Mouse (Mus musculus) Patski (cell line): ENCODE results near the gene Dcp1a. TPM values are rescaled to one million over a fixed set of nuclear protein-coding genes. Genes with fewer than 3 reads are reported as not detected.
"Not testable (repeated sequence)": the region's sequence is repeated elsewhere in the genome, so short reads cannot be mapped to it uniquely, and the experiment has no call there.

Experiments
- ATAC-seq: fragments of 100-300 bp; one replicate; pipeline ENCODE4 v1.8.0; 2021
- CTCF ChIA-PET: fragments of 350-600 bp; sonication (Branson Sonifier 250); formaldehyde crosslinking; loops from one replicate; lab custom pipeline; 2022; ENCODE audit warnings: inconsistent platforms; lab: Charles Lee
- POLR2A ChIA-PET: fragments of 350-600 bp; sonication (Branson Sonifier 250); formaldehyde crosslinking; loops from one replicate; lab custom pipeline; 2022; ENCODE audit warnings: antibody characterized with exemption, inconsistent platforms; lab: Charles Lee
- DNase-seq: peaks from one replicate; pipeline ENCODE4 v3.0.0-alpha.2; 2011; ENCODE audit warnings: low read depth, low spot score
- H3K27me3 ChIP-seq: fragments of 371-371 bp; one replicate; pipeline ENCODE4 v1.5.1; 2021
- CTCF ChIP-seq: fragments of 100-300 bp; IDR thresholded peaks from one replicate; pipeline ENCODE4 v1.5.1; 2021
- in situ Hi-C: fragments of 300-500 bp; cut with MboI; formaldehyde crosslinking; loops from 3 replicates; pipeline ENCODE4 v1.11.1; 2018; ENCODE audit warnings: low pct_unique_long_range_greater_than_20kb, mixed read lengths
- polyA plus RNA-seq: library from polyadenylated mRNA; unstranded; gene quantifications from one replicate; pipeline ENCODE4 v1.2.3, GENCODE M21; 2021

Gene Dcp1a
- polyA plus RNA-seq, 1 experiment from 2014 or later: 19.6 TPM

- DNase-seq: peak; percentile 92
- in situ Hi-C loops: no loop called here
- POLR2A ChIA-PET: no interaction called here
Observed at GRCm38 (mm10) chr14:30541541-30541940, 62.2 kb downstream of the Dcp1a start.

GRCm38 (mm10) chr14:30543331-30543730, 64.0 kb downstream of the Dcp1a start:
- POLR2A ChIA-PET, H3K27me3 ChIP-seq, DNase-seq, in situ Hi-C loops, ATAC-seq: not testable (repeated sequence)
- CTCF ChIA-PET: interaction anchor here (0.9 to 1.2 kb wide), 2 partner anchors 10 to 28 kb away, joined by 3 to 6 read pairs; no protein-coding TSS in a partner anchor

More at GRCm38 (mm10) chr14:30541541-30541940, 62.2 kb downstream of the Dcp1a start:
- no peaks in the 10 kb centered on the region for H3K27me3 ChIP-seq
- no peak for TF ChIP-seq CTCF
- CTCF ChIA-PET: interaction anchor here (0.7 to 1.5 kb wide), 2 partner anchors 11 to 32 kb away, joined by 3 read pairs; no protein-coding TSS in a partner anchor
- peak; percentile 97 for ATAC-seq

- H3K27me3 ChIP-seq: no peaks in the 10 kb centered on the region
- ChIA-PET CTCF (interaction anchor here (1.9 kb wide), 1 partner anchor 13 kb away, joined by 6 read pairs; no protein-coding TSS in a partner anchor), POLR2A (interaction anchor here (1.6 to 2.7 kb wide), 2 partner anchors 11 to 26 kb away, joined by 6 to 9 read pairs; no protein-coding TSS in a partner anchor)
- in situ Hi-C loops: no loop called here
- ATAC-seq (peak; percentile 10), DNase-seq (no peak)
- TF ChIP-seq CTCF: no peak
Observed at GRCm38 (mm10) chr14:30548131-30548720, 68.9 kb downstream of the Dcp1a start, which contains the start of gene Tkt. Gene Tkt, plus strand, starts transcription at chr14:30548359.

- ChIA-PET POLR2A (interaction anchor here (1.6 to 2.7 kb wide), 4 partner anchors 10 to 25 kb away, joined by 5 to 9 read pairs (median 6); no protein-coding TSS in a partner anchor), CTCF (interaction anchor here (1.9 kb wide), 1 partner anchor 12 kb away, joined by 6 read pairs; no protein-coding TSS in a partner anchor)
- ATAC-seq: peak; percentile 87
- TF ChIP-seq CTCF: no peak
- in situ Hi-C loops: no loop called here
- no peak for DNase-seq
- no peaks in the 10 kb centered on the region for H3K27me3 ChIP-seq
Observed at GRCm38 (mm10) chr14:30548965-30549776, 69.8 kb downstream of the Dcp1a start.

- ATAC-seq (no peak), DNase-seq (no peak)
- H3K27me3 ChIP-seq: no peaks in the 10 kb centered on the region
- ChIA-PET CTCF (interaction anchor here (1.9 kb wide), 1 partner anchor 11 kb away, joined by 6 read pairs; no protein-coding TSS in a partner anchor), POLR2A (interaction anchor here (1.6 to 2.7 kb wide), 4 partner anchors 9 to 24 kb away, joined by 5 to 9 read pairs (median 6); no protein-coding TSS in a partner anchor)
- in situ Hi-C loops: no loop called here
- TF ChIP-seq CTCF: no peak
Observed at GRCm38 (mm10) chr14:30549777-30550149, 70.4 kb downstream of the Dcp1a start.

GRCm38 (mm10) chr14:30550232-30551070, 71.1 kb downstream of the Dcp1a start:
- TF ChIP-seq CTCF: no peak
- ATAC-seq (no peak), DNase-seq (no peak)
- ChIA-PET POLR2A (interaction anchor here (0.5 to 2.7 kb wide), 5 partner anchors 11 to 105 kb away, joined by 5 to 9 read pairs (median 5); no protein-coding TSS in a partner anchor), CTCF (no interaction called here)
- in situ Hi-C loops: no loop called here
- no peaks in the 10 kb centered on the region for H3K27me3 ChIP-seq

- POLR2A ChIA-PET: interaction anchor here (1.5 kb wide), 1 partner anchor 10 kb away, joined by 5 read pairs; no protein-coding TSS in a partner anchor
- ATAC-seq: no peak
- in situ Hi-C loops: no loop called here
- CTCF ChIA-PET: no interaction called here
- TF ChIP-seq CTCF: no peak
- no peaks in the 10 kb centered on the region for H3K27me3 ChIP-seq
- no peak for DNase-seq
Observed at GRCm38 (mm10) chr14:30551509-30551908, 72.2 kb downstream of the Dcp1a start.

GRCm38 (mm10) chr14:30551981-30552380, 72.6 kb downstream of the Dcp1a start:
- in situ Hi-C loops: no loop called here
- no peaks in the 10 kb centered on the region for H3K27me3 ChIP-seq
- no peak for TF ChIP-seq CTCF
- CTCF ChIA-PET: interaction anchor here (1.8 kb wide), 1 partner anchor 21 kb away, joined by 7 read pairs; no protein-coding TSS in a partner anchor
- POLR2A ChIA-PET: interaction anchor here (1.5 kb wide), 1 partner anchor 9 kb away, joined by 5 read pairs; no protein-coding TSS in a partner anchor
- no peak for ATAC-seq
- no peak for DNase-seq

GRCm38 (mm10) chr14:30553185-30553584, 73.8 kb downstream of the Dcp1a start:
- ATAC-seq: no peak
- DNase-seq: no peak
- in situ Hi-C loops: no loop called here
- CTCF ChIA-PET: interaction anchor here (1.1 to 1.8 kb wide), 3 partner anchors 9 to 19 kb away, joined by 3 to 7 read pairs (median 6); no protein-coding TSS in a partner anchor
- H3K27me3 ChIP-seq: no peaks in the 10 kb centered on the region
- no peak for TF ChIP-seq CTCF
- POLR2A ChIA-PET: interaction anchor here (0.6 to 0.7 kb wide), 2 partner anchors 15 to 29 kb away, joined by 3 to 4 read pairs; no protein-coding TSS in a partner anchor
